Mouse (Mus musculus) spleen, adult 2 months (tissue): Measurements from ENCODE around the gene Sbno1.

ENCODE experiments used
- CTCF ChIP-seq: fragments of 200-500 bp; IDR thresholded peaks from 2 replicates; pipeline ENCODE4 v1.5.1; 2011; ENCODE audit warnings: mild to moderate bottlenecking, inconsistent platforms; ENCODE audit not compliant: insufficient read depth, insufficient read length, insufficient replicate concordance; ENCODE audit errors: extremely low read depth
- POLR2A ChIP-seq: fragments of 200-500 bp; IDR thresholded peaks from 2 replicates; pipeline ENCODE4 v1.6.1; 2011; ENCODE audit warnings: low read depth, low read length, inconsistent platforms

DNA sequence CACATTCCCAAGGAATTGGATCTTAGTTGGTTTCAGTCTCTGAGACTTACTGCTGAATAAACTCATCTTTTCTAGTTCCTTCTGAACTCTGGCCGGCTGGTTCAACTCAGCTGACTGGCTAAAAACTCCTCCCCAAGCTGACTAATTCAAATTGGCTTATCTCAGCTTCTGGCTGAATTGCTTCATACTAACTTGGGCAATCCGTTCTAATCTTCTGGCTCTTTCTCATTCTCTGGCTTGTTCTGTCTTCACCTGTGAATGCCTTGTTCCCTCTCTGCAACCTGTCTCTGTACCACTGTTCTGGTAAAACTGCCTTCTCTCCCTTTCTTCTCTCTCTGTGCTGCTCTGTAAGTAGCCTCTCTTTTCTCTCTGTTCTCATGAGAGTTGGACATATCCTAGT is 16.8 kb upstream of the Sbno1 start:
- TF ChIP-seq CTCF: no peak
- TF ChIP-seq POLR2A: no peak
